Mouse (Mus musculus): ENCODE data around the gene Nup54. TPM values are rescaled to one million over a fixed set of nuclear protein-coding genes. Genes with fewer than 3 reads are reported as not detected.

Gene Nup54
- total and polyA plus RNA-seq, 2 experiments from 2014 or later: 14.2 to 22.0 TPM

DNA sequence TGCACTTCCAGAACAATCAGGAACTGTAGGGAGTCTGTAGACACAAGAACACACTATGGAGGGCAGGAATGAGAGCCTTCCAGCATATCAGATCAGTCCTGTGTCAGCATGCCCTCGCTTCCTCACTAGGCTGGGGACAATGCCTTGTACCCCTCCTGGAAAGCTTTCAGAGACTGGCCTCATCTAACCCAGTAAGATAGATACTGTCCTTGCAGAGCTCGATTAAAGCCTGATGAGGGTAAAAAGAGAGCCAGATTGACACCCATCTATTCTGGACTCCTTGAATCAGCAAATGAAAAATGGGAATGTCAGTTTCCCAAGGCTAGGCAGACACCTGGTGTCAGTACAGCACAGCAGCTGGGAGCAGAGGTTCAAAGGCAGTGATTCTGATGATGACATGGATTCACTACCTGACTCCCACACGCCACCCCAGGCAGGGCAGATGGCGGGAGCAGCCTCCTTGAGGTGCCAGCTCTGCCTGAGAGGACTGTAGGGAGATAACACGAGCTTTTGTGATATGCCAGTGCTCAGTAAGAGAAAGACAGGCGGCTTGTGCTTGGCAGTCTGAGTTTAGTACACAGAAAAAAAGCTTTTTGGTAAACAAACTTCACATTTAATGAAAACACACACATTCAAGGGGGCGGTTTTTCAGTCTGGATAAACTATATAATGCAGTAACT is 23.4 kb downstream of the Nup54 start:
- Histone ChIP-seq H3K27me3 (ENCODE audit: control insufficient read depth, insufficient read depth, low read length) (no peaks in the 10 kb centered on the region), H3K36me3 (replicated peaks; ENCODE audit: control insufficient read depth, insufficient read depth, low read length) (peaks cover 27% of the 10 kb centered on the region), H3K4me2 (ENCODE audit: low read depth, low read length) (no peak overlapping the region), H3K27ac (ENCODE audit: low read depth) (no peak overlapping the region), H3K9ac (replicated peaks; ENCODE audit: low read depth, low read length) (no peak overlapping the region), H3K4me3 (ENCODE audit: low read depth, low read length) (no peak overlapping the region), H3K4me1 (ENCODE audit: control insufficient read depth, insufficient read depth) (no peaks in the 10 kb centered on the region), H3K9me3 (replicated peaks; ENCODE audit: control insufficient read depth, low read length) (no peaks in the 10 kb centered on the region)
- DNase-seq (ENCODE audit: low spot score) (no peak), ATAC-seq (ENCODE audit: insufficient read depth, low read depth) (no peak)
- TF ChIP-seq EP300 (IDR thresholded peaks at IDR 0.05; ENCODE audit: low read depth): no peak
- no peak for TF ChIP-seq CTCF (IDR thresholded peaks at IDR 0.05; ENCODE audit: low read depth)
- WGBS: 50% methylated on average over 7 of the region's 7 CpGs

DNA sequence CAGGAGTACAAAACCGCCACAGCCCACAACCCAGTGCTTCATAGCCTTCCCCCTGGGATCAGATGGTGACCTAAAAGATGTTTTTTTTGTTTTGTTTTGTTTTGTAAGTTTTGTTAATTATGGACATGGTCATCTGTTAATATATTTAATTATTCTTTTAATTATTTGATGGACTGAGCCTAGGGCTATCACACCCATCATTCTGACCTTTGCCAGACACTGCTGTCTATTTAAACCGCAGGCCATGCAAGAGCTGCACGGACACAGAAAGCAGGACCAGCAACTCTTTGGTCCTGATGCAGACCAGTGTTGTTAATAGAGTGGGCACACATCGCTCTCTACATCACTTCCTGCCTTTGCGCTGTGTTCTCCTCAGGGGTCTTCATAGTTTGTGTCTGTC is 24.5 kb downstream of the Nup54 start:
- WGBS: 86% methylated on average over 5 of the region's 5 CpGs
- H3K27ac ChIP-seq (ENCODE audit: low read depth): no peak overlapping the region
- H3K4me3 ChIP-seq (ENCODE audit: low read depth, low read length): no peak overlapping the region
- no peaks in the 10 kb centered on the region for H3K9me3 ChIP-seq (replicated peaks; ENCODE audit: control insufficient read depth, low read length)
- ATAC-seq (ENCODE audit: insufficient read depth, low read depth) (no peak), DNase-seq (ENCODE audit: low spot score) (no peak)
- H3K4me2 ChIP-seq (ENCODE audit: low read depth, low read length): no peak overlapping the region
- no peak for TF ChIP-seq EP300 (IDR thresholded peaks at IDR 0.05; ENCODE audit: low read depth)
- H3K36me3 ChIP-seq (replicated peaks; ENCODE audit: control insufficient read depth, insufficient read depth, low read length): peaks cover 22% of the 10 kb centered on the region
- H3K4me1 ChIP-seq (ENCODE audit: control insufficient read depth, insufficient read depth): no peaks in the 10 kb centered on the region
- no peak overlapping the region for H3K9ac ChIP-seq (replicated peaks; ENCODE audit: low read depth, low read length)
- H3K27me3 ChIP-seq (ENCODE audit: control insufficient read depth, insufficient read depth, low read length): no peaks in the 10 kb centered on the region

DNA sequence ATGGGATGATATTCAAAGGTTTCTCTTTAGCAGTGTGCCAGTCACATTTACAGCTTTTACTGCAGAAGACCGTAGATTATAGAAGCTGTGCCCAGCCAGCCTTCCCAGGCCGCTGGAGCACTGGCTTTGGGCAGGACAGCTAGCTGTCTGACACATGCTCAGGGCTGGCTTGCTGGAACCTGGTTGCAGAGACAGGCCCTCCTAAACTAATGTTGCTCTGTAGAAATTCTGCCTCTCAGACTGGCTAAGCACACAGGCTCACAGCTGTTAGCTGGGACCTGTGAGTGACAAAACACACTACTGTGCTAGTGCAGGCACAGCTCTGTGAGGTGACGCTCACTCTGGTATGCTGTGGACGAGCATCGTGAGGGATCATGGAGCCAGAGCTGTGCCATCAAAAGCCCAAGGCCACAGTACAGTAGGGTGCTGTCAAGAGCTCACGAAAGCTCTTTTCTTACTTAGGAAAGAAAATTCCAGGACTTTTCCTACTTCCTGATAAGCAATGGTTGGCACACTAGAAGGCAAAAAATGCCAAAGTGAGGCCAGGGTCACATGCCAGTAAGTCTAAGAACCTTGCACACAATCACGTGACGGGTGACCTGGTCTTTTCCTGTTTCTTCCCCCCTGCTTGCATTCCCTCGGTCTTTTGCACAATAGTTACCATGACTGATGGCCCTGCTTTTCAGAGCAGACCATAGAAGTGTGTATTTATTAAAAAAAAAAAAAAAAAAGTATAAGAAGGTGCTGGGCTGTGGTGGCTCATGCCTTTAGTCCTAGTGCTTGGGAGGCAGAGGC is 25.5 kb downstream of the Nup54 start:
- Histone ChIP-seq H3K36me3 (replicated peaks; ENCODE audit: control insufficient read depth, insufficient read depth, low read length) (peaks cover 19% of the 10 kb centered on the region), H3K9me3 (replicated peaks; ENCODE audit: control insufficient read depth, low read length) (no peaks in the 10 kb centered on the region), H3K4me3 (ENCODE audit: low read depth, low read length) (no peak overlapping the region), H3K4me1 (ENCODE audit: control insufficient read depth, insufficient read depth) (no peaks in the 10 kb centered on the region), H3K9ac (replicated peaks; ENCODE audit: low read depth, low read length) (no peak overlapping the region), H3K27me3 (ENCODE audit: control insufficient read depth, insufficient read depth, low read length) (no peaks in the 10 kb centered on the region), H3K4me2 (ENCODE audit: low read depth, low read length) (no peak overlapping the region), H3K27ac (ENCODE audit: low read depth) (no peak overlapping the region)
- TF ChIP-seq CTCF (IDR thresholded peaks at IDR 0.05; ENCODE audit: low read depth): no peak
- no peak for TF ChIP-seq EP300 (IDR thresholded peaks at IDR 0.05; ENCODE audit: low read depth)
- DNase-seq (ENCODE audit: low spot score) (no peak), ATAC-seq (ENCODE audit: insufficient read depth, low read depth) (no peak)
- WGBS: 64% methylated on average over 9 of the region's 9 CpGs

DNA sequence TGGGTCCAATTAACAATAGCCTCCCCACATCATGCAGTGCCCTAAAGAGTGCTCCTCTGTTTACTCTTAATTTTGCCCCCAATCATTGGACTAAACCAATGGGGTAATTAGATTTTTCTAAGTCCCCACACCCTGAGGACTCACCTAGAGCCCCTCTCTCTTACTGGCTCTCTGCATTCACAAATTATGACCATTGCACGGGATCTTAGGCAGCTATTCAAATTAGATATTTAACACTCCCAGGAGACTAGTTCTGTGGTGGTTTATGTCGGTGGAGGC is 30.7 kb downstream of the Nup54 start:
- no peak for DNase-seq (ENCODE audit: low spot score)
- WGBS: 47% methylated on average over 2 of the region's 2 CpGs
- Histone ChIP-seq H3K9ac (replicated peaks; ENCODE audit: low read depth, low read length) (no peak overlapping the region), H3K9me3 (replicated peaks; ENCODE audit: control insufficient read depth, low read length) (no peaks in the 10 kb centered on the region), H3K4me1 (ENCODE audit: control insufficient read depth, insufficient read depth) (no peaks in the 10 kb centered on the region), H3K4me2 (ENCODE audit: low read depth, low read length) (no peak overlapping the region), H3K4me3 (ENCODE audit: low read depth, low read length) (no peak overlapping the region), H3K36me3 (replicated peaks; ENCODE audit: control insufficient read depth, insufficient read depth, low read length) (peaks cover 37% of the 10 kb centered on the region), H3K27ac (ENCODE audit: low read depth) (no peak overlapping the region), H3K27me3 (ENCODE audit: control insufficient read depth, insufficient read depth, low read length) (no peaks in the 10 kb centered on the region)
- TF ChIP-seq CTCF (IDR thresholded peaks at IDR 0.05; ENCODE audit: low read depth) (no peak), EP300 (IDR thresholded peaks at IDR 0.05; ENCODE audit: low read depth) (no peak)
- no peak for ATAC-seq (ENCODE audit: insufficient read depth, low read depth)

DNA sequence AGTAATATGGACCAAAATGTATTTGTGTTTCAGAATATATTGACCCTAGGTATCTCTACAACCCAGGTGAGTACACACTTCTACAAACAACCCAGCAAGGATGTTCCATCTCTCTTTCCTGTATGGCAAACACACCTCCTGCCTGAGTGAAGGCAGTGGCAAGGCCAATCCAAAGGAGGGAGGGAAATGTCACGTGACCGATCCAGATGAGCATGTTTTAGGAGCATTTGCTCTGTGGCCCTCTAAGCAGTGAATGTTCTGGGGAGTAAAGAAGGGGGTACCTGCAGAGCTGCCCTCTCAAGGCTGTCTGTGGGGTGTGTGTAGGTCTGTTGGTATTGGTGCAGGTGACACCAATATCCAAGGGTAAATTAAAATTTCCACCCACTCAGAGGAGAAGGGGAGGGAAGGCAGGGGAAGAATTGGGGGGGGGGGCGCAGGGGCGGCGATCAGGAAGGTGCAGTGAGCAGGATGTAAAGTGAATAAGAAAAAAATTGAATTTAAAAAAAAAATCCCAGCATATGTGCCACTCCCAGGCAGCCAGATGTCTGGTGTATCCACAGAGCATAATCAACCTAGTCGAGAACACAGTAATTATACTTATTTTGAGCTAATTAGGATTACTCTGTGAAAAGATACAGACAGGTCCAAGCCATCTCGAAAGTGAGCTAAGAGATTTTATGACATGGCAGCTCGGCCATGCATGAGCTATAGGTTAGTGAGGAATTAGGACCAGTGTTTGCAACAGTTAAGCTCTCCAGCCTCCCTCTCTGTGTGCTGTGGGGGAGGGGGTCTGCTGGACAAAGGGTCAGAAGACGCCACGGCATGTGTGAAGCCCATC is 31.2 kb downstream of the Nup54 start:
- Histone ChIP-seq H3K9ac (replicated peaks; ENCODE audit: low read depth, low read length) (no peak overlapping the region), H3K27me3 (ENCODE audit: control insufficient read depth, insufficient read depth, low read length) (no peaks in the 10 kb centered on the region), H3K9me3 (replicated peaks; ENCODE audit: control insufficient read depth, low read length) (no peaks in the 10 kb centered on the region), H3K27ac (ENCODE audit: low read depth) (no peak overlapping the region), H3K4me2 (ENCODE audit: low read depth, low read length) (no peak overlapping the region), H3K4me1 (ENCODE audit: control insufficient read depth, insufficient read depth) (0 out of 2 replicates have a peak, but pooled peaks cover 5% of the 10 kb centered on the region), H3K4me3 (ENCODE audit: low read depth, low read length) (no peak overlapping the region), H3K36me3 (replicated peaks; ENCODE audit: control insufficient read depth, insufficient read depth, low read length) (peaks cover 37% of the 10 kb centered on the region)
- ATAC-seq (ENCODE audit: insufficient read depth, low read depth) (no peak), DNase-seq (ENCODE audit: low spot score) (no peak)
- TF ChIP-seq CTCF (IDR thresholded peaks at IDR 0.05; ENCODE audit: low read depth) (no peak), EP300 (IDR thresholded peaks at IDR 0.05; ENCODE audit: low read depth) (no peak)
- WGBS: 75% methylated on average over 10 of the region's 10 CpGs

Data from heart, postnatal 0 days (tissue).